Mouse (Mus musculus) stomach, embryonic 16.5 days (tissue): ENCODE measurements around the gene Snd1. TPM values are rescaled to one million over a fixed set of nuclear protein-coding genes. Genes with fewer than 3 reads are reported as not detected.

Experiments used
- ATAC-seq: fragments of 200-750 bp; cut with Nextera tagmentation; 2 replicates; pipeline ENCODE4 v1.8.0; 2017; ENCODE audit warnings: moderate number of reproducible peaks, moderate TSS enrichment; ENCODE audit not compliant: insufficient read depth, low FRiP score
- H3K27ac ChIP-seq: fragments of 300-500 bp; sonication (generic); 2 replicates; pipeline ENCODE4 v1.5.1; 2014; ENCODE audit warnings: low read length
- H3K27me3 ChIP-seq: fragments of 300-500 bp; sonication (generic); 2 replicates; pipeline ENCODE4 v1.6.1; 2014; ENCODE audit warnings: low read length, control low read depth, mixed read lengths; ENCODE audit not compliant: control insufficient read depth, insufficient read depth
- H3K36me3 ChIP-seq: fragments of 300-500 bp; sonication (generic); 2 replicates; pipeline ENCODE4 v1.6.1; 2014; ENCODE audit warnings: low read length; ENCODE audit not compliant: control insufficient read depth, insufficient read depth
- H3K4me1 ChIP-seq: fragments of 300-500 bp; sonication (generic); 2 replicates; pipeline ENCODE4 v1.6.1; 2014; ENCODE audit warnings: low read length, control low read depth, mixed read lengths; ENCODE audit not compliant: control insufficient read depth, insufficient read depth
- H3K4me2 ChIP-seq: fragments of 300-500 bp; sonication (generic); 2 replicates; pipeline ENCODE4 v1.6.1; 2014; ENCODE audit warnings: low read depth, low read length, mixed read lengths
- H3K4me3 ChIP-seq: fragments of 300-500 bp; sonication (generic); replicated peaks from 2 replicates; pipeline ENCODE4 v1.5.1; 2014; ENCODE audit warnings: mild to moderate bottlenecking, low read length
- H3K9ac ChIP-seq: fragments of 300-500 bp; sonication (generic); 2 replicates; pipeline ENCODE4 v1.6.1; 2014; ENCODE audit warnings: low read length
- H3K9me3 ChIP-seq: fragments of 300-500 bp; sonication (generic); replicated peaks from 2 replicates; pipeline ENCODE4 v1.6.1; 2016; ENCODE audit warnings: low read length, control low read depth; ENCODE audit not compliant: control insufficient read depth
- WGBS: fragments of 180-500 bp; shearing (Covaris S2); extraction: QIAGEN DNeasy Blood & Tissue Kit; methylation state at CpG from one replicate; pipeline ENCODE4 v1.1.7; 2014; 5-methylcytosine and 5-hydroxymethylcytosine counted together
- polyA plus RNA-seq: library from polyadenylated mRNA; unstranded; fragments of >200 nt; fragmentation: Nextera tagmentation; extraction: Ambion mirVana; gene quantifications from 2 replicates; pipeline ENCODE4 v1.2.1, GENCODE M21; 2015

Snd1 gene
- polyA plus RNA-seq, 1 experiment from 2014 or later = 136 TPM

DNA sequence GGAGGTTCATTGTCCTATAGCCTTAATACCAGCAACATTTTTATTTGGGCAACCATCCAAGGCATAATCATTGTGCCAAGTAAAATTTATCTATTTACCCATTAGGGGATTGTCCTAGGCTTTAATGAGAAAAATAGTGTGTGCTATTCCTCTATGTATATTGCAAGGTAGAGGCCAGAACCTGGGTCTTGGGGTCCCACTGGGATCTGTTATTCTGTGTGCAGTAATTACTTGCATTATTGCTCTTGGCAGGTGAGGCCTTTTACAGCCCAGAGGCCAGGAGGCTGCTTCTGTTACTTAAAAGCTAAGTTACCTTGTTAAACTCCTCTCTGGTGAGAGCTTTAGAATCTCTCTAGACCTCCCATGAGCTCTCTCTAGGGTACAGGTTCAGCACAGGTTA, 16.3 kb downstream of the Snd1 start:
- H3K9me3 ChIP-seq = no peaks in the 10 kb centered on the region
- H3K4me2 ChIP-seq = no peak overlapping the region
- H3K9ac ChIP-seq = no peak overlapping the region
- no peak for ATAC-seq
- no peaks in the 10 kb centered on the region for H3K27me3 ChIP-seq
- peaks cover 17% of the 10 kb centered on the region for H3K36me3 ChIP-seq
- H3K4me1 ChIP-seq = 0 out of 2 replicates have a peak, but pooled peaks cover 8% of the 10 kb centered on the region
- no peak overlapping the region for H3K27ac ChIP-seq
- no peak overlapping the region for H3K4me3 ChIP-seq

DNA sequence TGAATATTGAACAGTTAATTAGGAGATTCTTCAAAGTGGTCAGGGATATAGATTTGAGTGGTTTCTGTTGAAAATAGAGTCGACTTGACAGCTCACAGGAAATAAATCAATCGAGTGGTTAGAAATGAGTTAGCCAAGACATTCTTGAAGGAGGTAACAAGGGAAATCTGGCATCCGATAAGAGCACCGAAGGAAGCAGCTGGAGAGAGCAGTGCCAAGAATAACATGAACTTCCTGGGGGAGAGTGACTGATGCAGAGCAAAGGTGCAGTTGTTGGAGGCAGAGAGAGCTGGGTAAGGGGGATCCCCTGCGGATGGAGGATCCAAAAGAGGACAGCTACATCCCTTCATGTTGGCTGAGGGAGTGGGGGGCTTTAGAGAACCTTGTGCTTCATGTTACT, 22.9 kb downstream of the Snd1 start:
- no peak overlapping the region for H3K9ac ChIP-seq
- no peak overlapping the region for H3K4me2 ChIP-seq
- no peak overlapping the region for H3K4me3 ChIP-seq
- H3K27me3 ChIP-seq = no peaks in the 10 kb centered on the region
- no peak overlapping the region for H3K27ac ChIP-seq
- ATAC-seq = no peak
- no peaks in the 10 kb centered on the region for H3K9me3 ChIP-seq
- peaks cover 4% of the 10 kb centered on the region; the same call in 1 of the 2 replicates for H3K36me3 ChIP-seq
- WGBS = 53% methylated on average over 5 of the region's 5 CpGs
- no peaks in the 10 kb centered on the region for H3K4me1 ChIP-seq

DNA sequence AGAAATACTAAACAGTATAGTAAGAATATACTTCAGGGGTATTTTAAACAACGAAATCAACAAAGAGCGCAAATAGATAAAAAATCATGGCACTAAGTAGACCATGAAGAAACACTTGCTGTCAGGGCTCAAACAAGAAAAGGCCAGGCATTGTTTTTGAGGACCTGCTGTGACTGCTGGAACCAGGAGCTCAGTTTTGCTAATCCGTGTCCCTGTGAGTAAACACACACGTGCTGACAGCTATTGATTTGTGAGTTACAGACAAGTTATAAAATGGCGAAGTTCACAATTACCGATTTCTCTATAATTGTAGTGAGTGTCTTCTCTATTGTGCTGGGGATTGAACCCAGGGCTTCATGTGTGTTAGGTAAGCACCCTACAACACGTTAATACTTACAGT, 27.6 kb downstream of the Snd1 start:
- Histone ChIP-seq H3K4me2 (no peak overlapping the region), H3K4me1 (no peaks in the 10 kb centered on the region), H3K9me3 (no peaks in the 10 kb centered on the region), H3K27me3 (no peaks in the 10 kb centered on the region), H3K4me3 (no peak overlapping the region), H3K27ac (no peak overlapping the region), H3K9ac (no peak overlapping the region), H3K36me3 (no peaks in the 10 kb centered on the region)
- no peak for ATAC-seq
- 82% methylated on average over 7 of the region's 7 CpGs for WGBS

DNA sequence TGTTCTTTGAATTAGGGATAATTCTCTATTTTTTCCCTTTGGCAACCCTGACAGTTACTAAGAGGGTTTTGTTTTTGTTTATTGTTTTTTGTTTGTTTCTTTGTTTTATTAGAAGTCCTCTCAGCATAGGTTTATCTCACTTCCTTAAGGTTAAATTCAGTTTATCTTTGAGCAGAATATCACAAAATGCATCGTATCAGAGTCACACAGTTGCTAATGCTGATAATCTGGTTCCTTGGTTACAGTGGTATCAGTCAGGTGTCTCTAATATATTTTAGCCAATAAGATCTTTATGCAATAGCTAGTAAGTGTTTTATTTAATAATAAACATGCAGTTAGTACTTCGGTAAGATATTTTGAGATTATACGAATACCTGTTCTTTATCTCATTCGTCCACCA, 28.2 kb downstream of the Snd1 start:
- no peaks in the 10 kb centered on the region for H3K4me1 ChIP-seq
- 92% methylated on average over 4 of the region's 4 CpGs for whole genome bisulfite sequencing
- H3K27ac ChIP-seq = no peak overlapping the region
- H3K36me3 ChIP-seq = no peaks in the 10 kb centered on the region
- H3K9ac ChIP-seq = no peak overlapping the region
- no peak overlapping the region for H3K4me3 ChIP-seq
- H3K4me2 ChIP-seq = no peak overlapping the region
- no peak for ATAC-seq
- H3K9me3 ChIP-seq = no peaks in the 10 kb centered on the region
- H3K27me3 ChIP-seq = no peaks in the 10 kb centered on the region

GRCm38 (mm10) chr6:28504611-28505010, 29.7 kb downstream of the Snd1 start:
- Histone ChIP-seq H3K4me1 (no peaks in the 10 kb centered on the region), H3K27ac (no peak overlapping the region; the same call in 1 of the 2 replicates), H3K9me3 (no peaks in the 10 kb centered on the region), H3K27me3 (no peaks in the 10 kb centered on the region), H3K4me3 (no peak overlapping the region), H3K4me2 (no peak overlapping the region), H3K36me3 (no peaks in the 10 kb centered on the region), H3K9ac (no peak overlapping the region)
- WGBS = 80% methylated on average over 7 of the region's 7 CpGs
- ATAC-seq = 0 out of 2 replicates have a peak, but pooled peaks have one; percentile 64

DNA sequence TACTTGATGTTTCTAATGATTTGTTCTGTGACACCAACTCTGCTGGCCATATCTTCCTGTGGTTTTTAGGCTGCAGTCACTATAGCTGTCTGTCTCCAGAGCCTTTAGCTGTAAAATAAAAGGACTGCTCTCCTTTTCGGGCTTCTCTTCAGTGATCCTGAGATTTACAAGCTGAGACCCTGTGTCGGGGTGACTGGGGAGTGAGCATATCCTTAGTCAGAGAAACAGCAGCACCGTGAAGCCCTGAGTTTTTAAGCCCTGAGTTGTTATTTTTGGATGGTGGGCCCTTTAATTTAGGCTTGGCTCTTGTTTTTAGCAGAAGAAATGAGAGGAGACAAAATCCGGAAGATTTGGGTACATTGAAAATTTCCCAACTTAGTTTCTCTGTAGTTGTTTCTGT, 32.8 kb downstream of the Snd1 start:
- Histone ChIP-seq H3K4me2 (no peak overlapping the region), H3K27me3 (no peaks in the 10 kb centered on the region), H3K9ac (no peak overlapping the region), H3K27ac (no peak overlapping the region), H3K4me1 (no peaks in the 10 kb centered on the region), H3K9me3 (no peaks in the 10 kb centered on the region), H3K4me3 (no peak overlapping the region), H3K36me3 (peaks cover under 1% of the 10 kb centered on the region; the same call in 1 of the 2 replicates)
- WGBS = 79% methylated on average over 4 of the region's 4 CpGs
- no peak for ATAC-seq

- Histone ChIP-seq H3K4me1 (no peaks in the 10 kb centered on the region), H3K9me3 (no peaks in the 10 kb centered on the region), H3K27ac (no peak overlapping the region), H3K36me3 (peaks cover 16% of the 10 kb centered on the region), H3K4me2 (no peak overlapping the region), H3K9ac (no peak overlapping the region), H3K4me3 (no peak overlapping the region), H3K27me3 (no peaks in the 10 kb centered on the region)
- no peak for ATAC-seq
- WGBS = 93% methylated on average over 3 of the region's 3 CpGs
Measured at GRCm38 (mm10) chr6:28514195-28514594, 39.3 kb downstream of the Snd1 start.

DNA sequence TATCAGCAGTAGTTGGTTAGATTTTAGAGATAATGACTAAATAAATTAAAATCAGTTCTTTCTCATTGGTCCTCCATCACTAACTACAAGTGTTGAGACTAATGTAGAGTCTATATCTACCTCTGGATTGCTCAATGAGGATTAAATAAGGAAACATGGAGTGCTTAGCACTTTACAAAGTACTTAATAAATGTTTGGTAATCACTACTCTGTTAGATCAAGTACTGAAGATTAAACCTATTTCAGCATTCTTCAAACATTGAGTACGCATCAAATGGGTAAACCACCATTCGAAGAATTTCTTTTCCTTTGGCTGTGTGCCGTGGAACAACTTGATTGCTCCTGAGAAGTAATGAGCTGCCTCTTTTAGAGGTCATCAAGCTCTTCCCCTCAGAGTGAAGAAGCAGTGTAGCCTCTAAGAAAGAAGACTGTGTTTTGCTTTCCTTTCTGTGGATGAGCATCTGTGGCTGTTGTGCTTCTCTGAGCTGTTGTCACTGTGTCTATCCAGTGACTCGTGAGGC, 40.0 kb downstream of the Snd1 start:
- no peaks in the 10 kb centered on the region for H3K4me1 ChIP-seq
- no peak overlapping the region for H3K4me3 ChIP-seq
- no peaks in the 10 kb centered on the region for H3K9me3 ChIP-seq
- H3K27ac ChIP-seq = no peak overlapping the region
- H3K4me2 ChIP-seq = no peak overlapping the region
- ATAC-seq = no peak
- WGBS = 90% methylated on average over 4 of the region's 4 CpGs
- no peak overlapping the region for H3K9ac ChIP-seq
- H3K36me3 ChIP-seq = peaks cover 16% of the 10 kb centered on the region
- no peaks in the 10 kb centered on the region for H3K27me3 ChIP-seq

DNA sequence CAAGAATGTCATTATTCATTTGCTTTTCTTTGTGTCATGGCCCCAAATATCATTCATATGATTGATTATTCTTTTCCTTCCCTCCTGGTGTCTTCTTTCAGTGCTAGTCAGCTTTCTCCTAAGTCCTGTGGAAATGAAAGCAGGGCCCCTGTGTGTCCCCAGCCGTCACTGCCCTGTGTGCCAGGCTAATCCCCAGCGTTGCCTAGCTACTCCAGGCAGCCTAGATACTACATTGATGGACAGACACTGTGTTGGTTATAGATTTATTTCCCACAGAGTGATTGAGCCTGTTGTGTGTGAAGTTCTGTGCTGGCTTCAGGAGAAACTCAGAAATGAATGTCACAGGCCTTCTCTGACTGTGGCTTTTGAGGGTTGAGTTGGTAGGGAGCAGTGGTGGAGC, 41.7 kb downstream of the Snd1 start:
- Histone ChIP-seq H3K4me2 (no peak overlapping the region), H3K9ac (no peak overlapping the region), H3K4me1 (no peaks in the 10 kb centered on the region), H3K27me3 (no peaks in the 10 kb centered on the region), H3K4me3 (no peak overlapping the region), H3K36me3 (peaks cover 16% of the 10 kb centered on the region), H3K27ac (no peak overlapping the region), H3K9me3 (no peaks in the 10 kb centered on the region)
- no peak for ATAC-seq
- WGBS = 66% methylated on average over 2 of the region's 2 CpGs

DNA sequence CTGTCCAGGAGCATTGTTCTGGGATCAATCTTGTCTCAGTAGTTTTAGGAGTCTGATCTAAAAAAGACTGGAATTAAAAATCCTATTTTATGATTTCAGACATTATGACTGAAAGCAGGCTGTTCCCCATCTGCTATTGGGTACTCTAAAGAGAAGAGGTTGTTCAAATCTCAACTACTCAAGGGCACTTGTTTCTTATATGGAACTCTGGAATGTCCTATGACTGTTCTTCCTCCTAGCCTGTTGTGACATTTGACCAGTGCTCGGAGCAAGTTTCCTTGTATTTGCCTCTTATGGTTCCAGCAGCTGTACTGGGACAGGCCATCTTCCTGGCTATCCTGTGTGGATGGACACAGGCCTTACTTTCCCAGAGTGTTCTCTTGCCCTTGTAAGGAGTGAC, 42.1 kb downstream of the Snd1 start:
- H3K36me3 ChIP-seq = peaks cover 16% of the 10 kb centered on the region
- H3K4me1 ChIP-seq = no peaks in the 10 kb centered on the region
- H3K9me3 ChIP-seq = no peaks in the 10 kb centered on the region
- no peak overlapping the region for H3K27ac ChIP-seq
- no peak overlapping the region for H3K9ac ChIP-seq
- 94% methylated on average over 1 of the region's 1 CpGs for WGBS
- no peak for ATAC-seq
- no peak overlapping the region for H3K4me2 ChIP-seq
- no peaks in the 10 kb centered on the region for H3K27me3 ChIP-seq
- no peak overlapping the region for H3K4me3 ChIP-seq
